In the genomic region with DNA sequence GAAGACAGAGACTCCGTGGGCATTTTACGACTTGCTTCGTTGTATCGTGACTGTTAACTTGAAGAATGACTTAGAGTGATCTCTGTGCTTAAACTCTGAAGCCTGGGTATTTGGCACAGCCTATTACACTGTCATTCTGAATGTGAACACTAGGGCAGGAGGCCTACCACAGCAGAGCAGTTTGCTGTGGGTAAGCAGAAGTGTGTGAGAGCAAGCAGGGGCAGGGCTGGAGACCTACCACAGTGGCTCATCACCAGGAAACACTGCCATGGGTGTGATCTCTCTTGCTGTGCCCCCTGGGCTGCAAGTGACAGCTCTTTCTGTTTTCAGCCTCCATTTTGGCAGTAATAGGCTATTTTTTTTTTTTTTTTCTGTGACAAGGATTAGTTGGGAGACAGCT, we compare ENCODE assay signal across 15 mouse cellular contexts. TPM values are rescaled to one million over a fixed set of nuclear protein-coding genes. Genes with fewer than 3 reads are reported as not detected.
DNase-seq lines count a peak whose midpoint lies in the region; ATAC-seq and TF ChIP-seq lines count a peak whose summit lies in the region.
"Had no signal": no experiment of that assay in that cellular context is flagged by ENCODE, and none has a peak within 500 bp of the region (broad histone marks: within the 10 kb centered on the region; RNA-seq: fewer than 3 reads in every experiment).

No protein-coding gene starts in this region.

- no peak for ATAC-seq in intestine, postnatal 0 days
- no peak; the same call in 1 of the 2 replicates for ATAC-seq in intestine, embryonic 16.5 days
- ATAC-seq in lung, postnatal 0 days = peak; percentile 32; the same call in 1 of the 2 replicates
- ATAC-seq: intestine, embryonic 15.5 days had no signal

- DNase-seq in embryo, embryonic 10 days (ENCODE audit: low spot score) = peak; percentile 21
- DNase-seq in embryo, embryonic 11 days = no peak
- DNase-seq in lung, postnatal 0 days (ENCODE audit: low spot score) = peak; percentile 32
- DNase-seq in lung, postnatal 10 days = no peak
- DNase-seq in adrenal gland, postnatal 25 days = no peak
- DNase-seq in liver = no peak
- DNase-seq: cerebellum, adult 2 months; heart, postnatal 10 days had no signal

- peak; percentile 60 for TF ChIP-seq CTCF in intestine, postnatal 0 days (IDR thresholded peaks at IDR 0.05; ENCODE audit: low read depth)
- peak; percentile 54 for TF ChIP-seq CTCF in lung, postnatal 0 days (IDR thresholded peaks at IDR 0.05)

- H3K4me3 ChIP-seq in intestine, postnatal 0 days (ENCODE audit: low read depth, low read length) = no peak overlapping the region
- H3K4me3 ChIP-seq in intestine, embryonic 16.5 days (ENCODE audit: low read length) = no peak overlapping the region
- no peak overlapping the region for H3K4me3 ChIP-seq in lung, postnatal 0 days (ENCODE audit: low read depth, low read length)
- H3K4me3 ChIP-seq: intestine, embryonic 15.5 days; myocyte had no signal

- no peaks in the 10 kb centered on the region for H3K4me1 ChIP-seq in intestine, postnatal 0 days (replicated peaks; ENCODE audit: control insufficient read depth, insufficient read depth, low read length)
- H3K4me1 ChIP-seq in intestine, embryonic 16.5 days (ENCODE audit: control insufficient read depth, insufficient read depth, low read length) = no peaks in the 10 kb centered on the region
- H3K4me1 ChIP-seq in lung, postnatal 0 days (ENCODE audit: insufficient read depth, low read depth, low read length) = no peaks in the 10 kb centered on the region
- H3K4me1 ChIP-seq: intestine, embryonic 15.5 days had no signal

- H3K9me3 ChIP-seq in intestine, postnatal 0 days (ENCODE audit: control insufficient read depth) = no peaks in the 10 kb centered on the region
- no peaks in the 10 kb centered on the region for H3K9me3 ChIP-seq in intestine, embryonic 16.5 days (ENCODE audit: control insufficient read depth, low read length)
- H3K9me3 ChIP-seq in lung, postnatal 0 days (ENCODE audit: low read length) = no peaks in the 10 kb centered on the region
- H3K9me3 ChIP-seq: intestine, embryonic 15.5 days had no signal

- no peak overlapping the region for H3K27ac ChIP-seq in intestine, postnatal 0 days (ENCODE audit: low read depth, low read length)
- H3K27ac ChIP-seq in intestine, embryonic 16.5 days (ENCODE audit: low read length) = no peak overlapping the region
- H3K27ac ChIP-seq in lung, postnatal 0 days (ENCODE audit: low read length) = no peak overlapping the region
- H3K27ac ChIP-seq: intestine, embryonic 15.5 days had no signal

- H3K27me3 ChIP-seq in intestine, postnatal 0 days (replicated peaks; ENCODE audit: control insufficient read depth, insufficient read depth, low read length) = no peaks in the 10 kb centered on the region
- H3K27me3 ChIP-seq in intestine, embryonic 16.5 days (replicated peaks; ENCODE audit: control insufficient read depth, insufficient read depth, low read length) = no peaks in the 10 kb centered on the region
- no peaks in the 10 kb centered on the region for H3K27me3 ChIP-seq in lung, postnatal 0 days (replicated peaks; ENCODE audit: insufficient read depth, low read length)
- H3K27me3 ChIP-seq: intestine, embryonic 15.5 days had no signal

- no peak for TF ChIP-seq EP300 in lung, postnatal 0 days (IDR thresholded peaks at IDR 0.05)

- H3K4me2 ChIP-seq in intestine, postnatal 0 days (replicated peaks; ENCODE audit: low read depth) = no peak overlapping the region
- no peak overlapping the region for H3K4me2 ChIP-seq in intestine, embryonic 16.5 days (ENCODE audit: low read depth, low read length)
- H3K4me2 ChIP-seq in lung, postnatal 0 days (replicated peaks; ENCODE audit: low read depth, low read length) = no peak overlapping the region
- H3K4me2 ChIP-seq: intestine, embryonic 15.5 days; midbrain, embryonic 11.5 days had no signal

- no peaks in the 10 kb centered on the region for H3K36me3 ChIP-seq in intestine, postnatal 0 days (ENCODE audit: control insufficient read depth, insufficient read depth)
- no peaks in the 10 kb centered on the region for H3K36me3 ChIP-seq in intestine, embryonic 16.5 days (ENCODE audit: control insufficient read depth, insufficient read depth, low read length)
- H3K36me3 ChIP-seq in lung, postnatal 0 days (ENCODE audit: insufficient read depth, low read length) = no peaks in the 10 kb centered on the region
- H3K36me3 ChIP-seq: intestine, embryonic 15.5 days had no signal

- H3K9ac ChIP-seq in intestine, postnatal 0 days (ENCODE audit: low read depth, low read length) = no peak overlapping the region
- no peak overlapping the region for H3K9ac ChIP-seq in intestine, embryonic 16.5 days (ENCODE audit: low read depth, low read length)
- no peak overlapping the region for H3K9ac ChIP-seq in lung, postnatal 0 days (replicated peaks; ENCODE audit: low read depth)
- H3K9ac ChIP-seq: intestine, embryonic 15.5 days had no signal

- 31% methylated on average over 4 of the region's 4 CpGs for WGBS in intestine, postnatal 0 days
- WGBS in intestine, embryonic 16.5 days = 30% methylated on average over 4 of the region's 4 CpGs
- 48% methylated on average over 4 of the region's 4 CpGs for WGBS in lung, postnatal 0 days

RNA-seq across cellular contexts. Expression of a gene that starts 39.7 kb away (rescaled TPM):
- polyA plus RNA-seq in intestine, postnatal 0 days (2015; fragmentation: Nextera tagmentation; extraction: Ambion mirVana) = 0.27 TPM in 1 of 2 replicates, not detected in the other
- polyA plus RNA-seq in intestine, embryonic 16.5 days (2015; fragmentation: Nextera tagmentation; extraction: Ambion mirVana) = 0.27 and 0.49 TPM in 2 replicates
- polyA plus RNA-seq in lung, postnatal 0 days (2015; fragmentation: Nextera tagmentation; extraction: Ambion mirVana) = 10.9 and 11.3 TPM in 2 replicates
- total RNA-seq in adrenal gland, postnatal 25 days (2021) = not detected in 2 replicates
- total RNA-seq: heart, postnatal 10 days had no signal
- polyA plus RNA-seq: liver, embryonic 16.5 days; myocyte; small intestine, adult 2 months had no signal

Comparison
In these comparisons a context has a peak if more than half of its experiments do, and no peak if none do; other contexts are left out.
1. DNase-seq: peak in embryo, embryonic 10 days (single experiment) and lung, postnatal 0 days (single experiment); none in embryo, embryonic 11 days (single experiment), lung, postnatal 10 days (single experiment), adrenal gland, postnatal 25 days (single experiment) and liver (single experiment).